Mouse (Mus musculus) liver, embryonic 14.5 days (tissue): ENCODE measurements around the gene Limk2. TPM values are rescaled to one million over a fixed set of nuclear protein-coding genes. Genes with fewer than 3 reads are reported as not detected.
A peak's percentile ranks its signal among the peaks of the same experiment; 100 is the strongest.

Experiments
- ATAC-seq: fragments of 200-750 bp; cut with Nextera tagmentation; 2 replicates; pipeline ENCODE4 v1.8.0; 2017; ENCODE audit warnings: moderate number of reproducible peaks, mild to moderate bottlenecking, moderate library complexity; ENCODE audit not compliant: insufficient read depth
- DNase-seq, 3 experiments: peaks; one replicate each; pipeline ENCODE4 v3.0.0-alpha.2; 2012 to 2013; ENCODE audit warnings: low read depth in 3 of 3, low spot score in 3 of 3
- H3K27ac ChIP-seq: fragments of 300-500 bp; sonication (generic); 2 replicates; pipeline ENCODE4 v1.5.1; 2014; ENCODE audit warnings: moderate library complexity, mild to moderate bottlenecking, control low read depth, inconsistent platforms
- H3K27me3 ChIP-seq: fragments of 300-500 bp; sonication (generic); 2 replicates; pipeline ENCODE4 v1.6.1; 2014; ENCODE audit warnings: mild to moderate bottlenecking, low read length, moderate library complexity; ENCODE audit not compliant: control insufficient read depth, insufficient read depth
- H3K36me3 ChIP-seq: fragments of 300-500 bp; sonication (generic); replicated peaks from 2 replicates; pipeline ENCODE4 v1.6.1; 2014; ENCODE audit warnings: low read depth; ENCODE audit not compliant: control insufficient read depth, insufficient read depth
- H3K4me1 ChIP-seq, 2 experiments: fragments of 200-500 bp in 1 of 2; fragments of 300-500 bp in 1 of 2; sonication (generic) in 1 of 2; replicated peaks; 2 replicates each; pipeline ENCODE4 v1.6.1; 2012 to 2014; ENCODE audit warnings: antibody characterized with exemption in 1 of 2, inconsistent platforms in 1 of 2, low read length in 1 of 2; ENCODE audit not compliant: control insufficient read depth in 2 of 2, insufficient read depth in 2 of 2
- H3K4me2 ChIP-seq: fragments of 300-500 bp; sonication (generic); 2 replicates; pipeline ENCODE4 v1.6.1; 2014; ENCODE audit warnings: low read depth, mild to moderate bottlenecking, control low read depth, moderate library complexity
- H3K4me3 ChIP-seq, 2 experiments: fragments of 200-500 bp in 1 of 2; fragments of 300-500 bp in 1 of 2; sonication (generic) in 1 of 2; 2 replicates each; pipeline ENCODE4 v1.5.1; 2012 to 2014; ENCODE audit warnings: low read depth in 2 of 2, low read length in 2 of 2, mild to moderate bottlenecking in 2 of 2, control low read depth in 1 of 2, inconsistent platforms in 1 of 2, moderate library complexity in 1 of 2; ENCODE audit not compliant: insufficient read depth in 1 of 2
- H3K9ac ChIP-seq: fragments of 300-500 bp; sonication (generic); replicated peaks from 2 replicates; pipeline ENCODE4 v1.6.1; 2014; ENCODE audit warnings: mild to moderate bottlenecking, control low read depth, moderate library complexity
- H3K9me3 ChIP-seq: fragments of 300-500 bp; sonication (generic); 2 replicates; pipeline ENCODE4 v1.6.1; 2016; ENCODE audit warnings: low read length, mixed read lengths; ENCODE audit not compliant: control insufficient read depth
- CTCF ChIP-seq: IDR thresholded peaks from 2 replicates; pipeline ENCODE4 v1.5.1; 2016; ENCODE audit warnings: antibody characterized with exemption, low read depth, control low read depth
- EP300 ChIP-seq: IDR thresholded peaks from 2 replicates; pipeline ENCODE4 v1.6.1; 2016; ENCODE audit warnings: antibody characterized with exemption, low read depth
- WGBS: fragments of 180-500 bp; shearing (Covaris S2); extraction: QIAGEN DNeasy Blood & Tissue Kit; methylation state at CpG from one replicate; pipeline ENCODE4 v1.1.7; 2014; ENCODE audit not compliant: insufficient replicate concordance; 5-methylcytosine and 5-hydroxymethylcytosine counted together
- polyA plus RNA-seq, 2 experiments: library from polyadenylated mRNA; depleted of rRNA in 1 of 2; stranded (reverse) in 1 of 2; unstranded in 1 of 2; fragments of >200 nt; fragmentation: Nextera tagmentation in 1 of 2; extraction: Ambion mirVana in 1 of 2; gene quantifications; 2 replicates each; pipeline versions ENCODE4 v1.2.1 to v1.2.3; 2012 to 2014

The Limk2 gene
- polyA plus RNA-seq, 2 experiments = 7.0 to 7.1 TPM

DNA sequence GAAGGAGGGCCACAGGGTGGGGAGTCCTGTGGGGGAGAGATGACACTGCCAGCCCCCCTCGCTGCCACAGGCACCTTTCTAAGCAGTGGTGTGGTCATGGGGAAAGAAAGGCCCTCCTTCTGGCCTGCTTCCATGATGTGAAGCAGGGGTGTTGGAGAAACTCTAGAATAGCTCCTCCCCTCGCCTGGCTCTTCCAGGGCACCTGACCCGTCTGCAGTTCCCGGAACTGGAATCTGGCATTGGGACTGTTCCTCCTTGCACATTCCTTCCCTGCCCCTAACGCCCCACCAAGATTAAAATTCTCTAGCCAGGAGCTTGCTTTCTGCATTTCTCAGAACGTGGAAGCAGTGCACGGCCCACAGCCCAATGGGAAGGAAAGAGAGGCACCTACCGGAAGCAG is 16.5 kb downstream of the Limk2 start:
- DNase-seq = no peak
- 72% methylated on average over 8 of the region's 8 CpGs for WGBS

GRCm38 (mm10) chr11:3390789-3391188 is 18.2 kb downstream of the Limk2 start:
- 70% methylated on average over 5 of the region's 5 CpGs for WGBS
- H3K4me1 ChIP-seq = peaks cover 2 to 16% of the 10 kb centered on the region in 2 experiments
- H3K9ac ChIP-seq = no peak overlapping the region
- no peaks in the 10 kb centered on the region for H3K36me3 ChIP-seq
- no peak overlapping the region for H3K27ac ChIP-seq
- ATAC-seq = no peak
- no peak overlapping the region for H3K4me3 ChIP-seq
- TF ChIP-seq EP300 (no peak), CTCF (no peak)
- no peaks in the 10 kb centered on the region for H3K9me3 ChIP-seq
- H3K27me3 ChIP-seq = no peaks in the 10 kb centered on the region
- no peak overlapping the region for H3K4me2 ChIP-seq
- no peak for DNase-seq

More for the DNA sequence above, 16.5 kb downstream of the Limk2 start:
- no peak for ATAC-seq
- Histone ChIP-seq H3K36me3 (no peaks in the 10 kb centered on the region), H3K9me3 (no peaks in the 10 kb centered on the region), H3K9ac (no peak overlapping the region), H3K4me1 (peaks cover 0 to 2% of the 10 kb centered on the region in 2 experiments; a peak in 2 of 4 replicates), H3K4me3 (no peak overlapping the region), H3K27ac (no peak overlapping the region), H3K4me2 (no peak overlapping the region), H3K27me3 (no peaks in the 10 kb centered on the region)
- TF ChIP-seq CTCF (no peak), EP300 (no peak)

DNA sequence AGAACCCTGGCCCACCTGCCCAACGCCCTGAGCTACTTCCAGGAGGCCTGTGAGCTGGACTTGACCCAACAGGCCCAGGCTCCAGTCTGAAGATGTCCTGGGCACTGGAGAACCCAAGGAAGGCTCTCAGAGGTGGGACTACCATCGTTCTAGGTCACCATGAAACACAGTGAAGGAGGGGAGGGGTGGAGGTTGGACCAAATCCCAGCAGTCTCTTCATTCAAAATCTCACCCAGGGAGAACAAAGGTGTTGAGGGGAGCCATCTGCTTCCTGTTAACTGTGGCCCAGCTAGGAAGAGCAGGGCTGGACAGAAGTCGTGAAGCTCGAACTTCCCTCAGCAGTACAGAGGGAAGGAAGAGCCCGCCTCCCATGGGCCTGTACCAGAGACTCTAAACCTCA is 19.0 kb downstream of the Limk2 start:
- Histone ChIP-seq H3K9me3 (no peaks in the 10 kb centered on the region), H3K4me3 (no peak overlapping the region), H3K9ac (no peak overlapping the region), H3K36me3 (no peaks in the 10 kb centered on the region), H3K27me3 (no peaks in the 10 kb centered on the region), H3K4me1 (peaks cover 5 to 22% of the 10 kb centered on the region in 2 experiments), H3K4me2 (no peak overlapping the region), H3K27ac (no peak overlapping the region)
- ATAC-seq (no peak), DNase-seq (no peak)
- 52% methylated on average over 5 of the region's 5 CpGs for WGBS
- TF ChIP-seq EP300 (no peak), CTCF (no peak)

DNA sequence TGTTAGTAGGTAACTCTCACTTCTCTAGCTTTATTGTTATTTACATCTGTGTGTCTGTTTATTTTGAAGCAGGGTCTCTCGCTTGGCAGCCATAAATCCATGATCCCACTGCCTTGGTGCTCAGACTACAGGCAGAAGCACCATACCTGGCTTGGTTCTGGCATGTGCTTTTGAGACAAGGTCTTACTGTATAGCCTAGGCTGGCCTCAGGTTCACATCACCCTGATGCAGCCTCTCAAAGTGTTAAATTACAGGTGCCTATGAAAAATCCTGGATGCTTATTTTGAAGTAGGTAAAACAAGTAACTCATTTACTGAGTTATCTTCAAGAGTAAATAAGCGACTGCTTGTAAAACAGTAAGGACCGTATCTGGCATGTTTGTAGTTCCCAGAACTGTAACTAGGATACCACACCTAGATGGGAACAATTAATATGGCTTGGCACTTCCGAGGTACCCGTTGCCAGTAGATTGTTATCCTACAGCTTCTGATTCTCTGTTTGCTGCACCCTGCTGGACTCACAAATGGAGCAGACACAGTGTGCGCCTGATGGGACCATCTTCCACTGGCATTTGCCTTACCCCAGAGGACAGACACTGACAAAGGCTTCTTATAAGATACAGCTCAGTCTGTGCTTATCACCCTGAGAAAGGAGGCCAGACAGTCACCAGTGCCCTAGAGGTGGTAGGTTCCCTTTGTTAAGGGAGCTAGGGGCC is 21.4 kb downstream of the Limk2 start:
- Histone ChIP-seq H3K4me1 (peaks cover 5 to 23% of the 10 kb centered on the region in 2 experiments), H3K27ac (no peak overlapping the region), H3K36me3 (0 out of 2 replicates have a peak, but pooled peaks cover 3% of the 10 kb centered on the region), H3K9me3 (no peaks in the 10 kb centered on the region), H3K27me3 (no peaks in the 10 kb centered on the region), H3K9ac (no peak overlapping the region), H3K4me2 (no peak overlapping the region), H3K4me3 (no peak overlapping the region)
- 69% methylated on average over 6 of the region's 6 CpGs for WGBS
- TF ChIP-seq EP300 (no peak), CTCF (no peak)
- DNase-seq = no peak
- no peak for ATAC-seq

GRCm38 (mm10) chr11:3386941-3387368 is 22.0 kb downstream of the Limk2 start:
- ATAC-seq = peak; percentile 87
- TF ChIP-seq CTCF (peak; percentile 99), EP300 (no peak)
- Histone ChIP-seq H3K9me3 (no peaks in the 10 kb centered on the region), H3K36me3 (0 out of 2 replicates have a peak, but pooled peaks cover 3% of the 10 kb centered on the region), H3K4me1 (peaks cover 5 to 23% of the 10 kb centered on the region in 2 experiments), H3K27me3 (no peaks in the 10 kb centered on the region), H3K9ac (no peak overlapping the region), H3K27ac (no peak overlapping the region), H3K4me2 (no peak overlapping the region), H3K4me3 (no peak overlapping the region)
- DNase-seq = peak; percentile 56 to 64 (median 59)
- WGBS = 2% methylated on average over 4 of the region's 4 CpGs
